Mouse (Mus musculus) lung, embryonic 14.5 days (tissue): ENCODE results near the gene Olfr1487. TPM values are rescaled to one million over a fixed set of nuclear protein-coding genes. Genes with fewer than 3 reads are reported as not detected.
"Not testable (repeated sequence)": the region's sequence is repeated elsewhere in the genome, so short reads cannot be mapped to it uniquely, and the experiment has no call there.

Source experiments
- ATAC-seq: fragments of 200-750 bp; cut with Nextera tagmentation; 2 replicates; pipeline ENCODE4 v1.8.0; 2017; ENCODE audit warnings: mild to moderate bottlenecking, moderate TSS enrichment, moderate library complexity; ENCODE audit not compliant: insufficient read depth
- DNase-seq: peaks from one replicate; pipeline ENCODE4 v3.0.0-alpha.2; 2015
- H3K27ac ChIP-seq: fragments of 300-500 bp; sonication (generic); 2 replicates; pipeline ENCODE4 v1.5.1; 2014; ENCODE audit warnings: low read depth, mild to moderate bottlenecking, moderate library complexity
- H3K27me3 ChIP-seq: fragments of 300-500 bp; sonication (generic); 2 replicates; pipeline ENCODE4 v1.6.1; 2014; ENCODE audit warnings: low read length, control low read depth; ENCODE audit not compliant: insufficient read depth
- H3K36me3 ChIP-seq: fragments of 300-500 bp; sonication (generic); 2 replicates; pipeline ENCODE4 v1.6.1; 2014; ENCODE audit warnings: control low read depth; ENCODE audit not compliant: insufficient read depth
- H3K4me1 ChIP-seq: fragments of 300-500 bp; sonication (generic); 2 replicates; pipeline ENCODE4 v1.6.1; 2014; ENCODE audit warnings: antibody characterized with exemption, control low read depth; ENCODE audit not compliant: insufficient read depth
- H3K4me2 ChIP-seq: fragments of 300-500 bp; sonication (generic); 2 replicates; pipeline ENCODE4 v1.6.1; 2014; ENCODE audit warnings: mild to moderate bottlenecking
- H3K4me3 ChIP-seq: fragments of 300-500 bp; sonication (generic); 2 replicates; pipeline ENCODE4 v1.5.1; 2014; ENCODE audit warnings: low read depth, low read length
- H3K9ac ChIP-seq: fragments of 300-500 bp; sonication (generic); 2 replicates; pipeline ENCODE4 v1.6.1; 2014
- H3K9me3 ChIP-seq: fragments of 300-500 bp; sonication (generic); 2 replicates; pipeline ENCODE4 v1.6.1; 2016; ENCODE audit warnings: low read depth, low read length, control low read depth
- CTCF ChIP-seq: IDR thresholded peaks from 2 replicates; pipeline ENCODE4 v1.5.1; 2016; ENCODE audit warnings: antibody characterized with exemption, low read depth
- WGBS: fragments of 180-500 bp; shearing (Covaris S2); extraction: QIAGEN DNeasy Blood & Tissue Kit; methylation state at CpG from one replicate; pipeline ENCODE4 v1.1.7; 2014; 5-methylcytosine and 5-hydroxymethylcytosine counted together
- microRNA-seq: library from miRNA; unstranded; fragments of <30 nt; microRNA quantifications from one replicate; pipeline ENCODE4, GENCODE M21; 2016; ENCODE audit warnings: borderline number of aligned reads
- polyA plus RNA-seq: library from polyadenylated mRNA; unstranded; fragments of >200 nt; fragmentation: Nextera tagmentation; extraction: Ambion mirVana; gene quantifications from 2 replicates; pipeline ENCODE4 v1.2.1, GENCODE M21; 2014

Gene Olfr1487
- not detected in 2 replicates for polyA plus RNA-seq

DNA sequence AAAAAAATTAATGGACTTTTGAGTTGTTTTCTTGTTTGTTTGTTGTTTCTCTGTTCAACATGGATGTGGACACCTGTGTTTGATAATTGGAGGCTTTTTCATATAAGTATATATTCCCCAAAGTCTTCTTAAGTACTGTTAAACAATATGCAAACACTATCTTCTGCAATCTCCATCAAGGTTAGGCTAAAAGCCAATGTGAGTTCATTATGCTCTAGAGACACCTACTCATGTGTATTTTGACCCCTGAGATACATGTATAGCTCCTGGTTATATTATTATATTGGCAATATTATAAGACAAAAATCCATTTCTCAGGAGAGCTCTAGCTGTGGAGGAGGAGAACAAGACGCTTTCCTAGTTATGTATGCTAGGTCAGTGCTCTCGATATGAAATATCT is at the start of gene Olfr1487:
Gene Olfr1487, plus strand, starts transcription at position 301 of the 400 bp plus-strand sequence.
- not testable (repeated sequence) for ATAC-seq
- WGBS: 89% methylated on average over 2 of the region's 2 CpGs

DNA sequence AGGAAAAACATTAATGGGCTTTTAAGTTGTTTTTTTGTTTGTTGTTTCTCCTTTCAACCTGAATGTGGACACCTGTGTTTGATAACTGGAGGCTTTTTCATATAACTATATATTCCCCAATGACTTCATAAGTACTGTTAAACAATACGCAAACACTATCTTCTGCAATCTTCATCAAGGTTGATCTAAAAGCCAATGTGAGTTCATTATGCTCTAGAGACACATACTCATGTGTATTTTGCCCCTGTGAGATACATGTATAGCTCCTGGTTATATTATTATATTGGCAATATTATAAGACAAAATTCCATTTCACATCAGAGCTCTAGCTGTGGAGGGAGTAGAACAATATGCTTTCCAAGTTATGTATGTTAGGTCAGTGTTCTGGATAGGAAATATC is 34.0 kb upstream of the Olfr1487 start, which contains the start of gene Olfr1484:
Gene Olfr1484, plus strand, starts transcription at position 301 of the 400 bp plus-strand sequence.
- DNase-seq: no peak
- no peak for TF ChIP-seq CTCF
- no peak within 1 kb of the TSS for H3K4me3 ChIP-seq
- H3K4me2 ChIP-seq: no peak within 1 kb of the TSS
- 87% methylated on average over 1 of the region's 1 CpGs for WGBS
- H3K27ac ChIP-seq: no peak within 1 kb of the TSS
- no peaks in the 10 kb centered on the region for H3K9me3 ChIP-seq
- ATAC-seq: no peak
- H3K9ac ChIP-seq: no peak within 1 kb of the TSS
- H3K27me3 ChIP-seq: no peaks in the 10 kb centered on the region
- no peaks in the 10 kb centered on the region for H3K4me1 ChIP-seq
- H3K36me3 ChIP-seq: no peaks in the 10 kb centered on the region

More for the DNA sequence above, at the start of gene Olfr1487:
- not testable (repeated sequence) for DNase-seq, H3K27ac ChIP-seq, H3K36me3 ChIP-seq, H3K27me3 ChIP-seq, H3K4me2 ChIP-seq, H3K4me1 ChIP-seq, H3K9ac ChIP-seq, H3K9me3 ChIP-seq, H3K4me3 ChIP-seq

- DNase-seq (no peak), ATAC-seq (no peak)
- no peak within 1 kb of the TSS for H3K9ac ChIP-seq
- WGBS: 84% methylated on average over 1 of the region's 1 CpGs
- H3K9me3 ChIP-seq: peaks cover under 1% of the 10 kb centered on the region; the same call in 1 of the 2 replicates
- H3K4me2 ChIP-seq: no peak within 1 kb of the TSS
- no peaks in the 10 kb centered on the region for H3K27me3 ChIP-seq
- H3K36me3 ChIP-seq: no peaks in the 10 kb centered on the region
- TF ChIP-seq CTCF: no peak
- H3K4me3 ChIP-seq: no peak within 1 kb of the TSS
- H3K4me1 ChIP-seq: no peaks in the 10 kb centered on the region
- H3K27ac ChIP-seq: no peak within 1 kb of the TSS
These were observed 14.1 kb downstream of the Olfr1487 start, which contains the start of gene Olfr1489 for GRCm38 (mm10) chr19:13631321-13631720. TSS of gene Olfr1489 (plus strand) at chr19:13631621.

GRCm38 (mm10) chr19:13650791-13651190 is 33.6 kb downstream of the Olfr1487 start, which contains the start of gene Olfr1490:
TSS of gene Olfr1490 (plus strand) at chr19:13651091.
- Histone ChIP-seq H3K4me3 (no peak within 1 kb of the TSS), H3K9me3 (no peaks in the 10 kb centered on the region), H3K27ac (no peak within 1 kb of the TSS), H3K27me3 (no peaks in the 10 kb centered on the region), H3K9ac (no peak within 1 kb of the TSS), H3K4me2 (no peak within 1 kb of the TSS), H3K36me3 (no peaks in the 10 kb centered on the region), H3K4me1 (no peaks in the 10 kb centered on the region)
- ATAC-seq (no peak), DNase-seq (no peak)
- WGBS: 58% methylated on average over 1 of the region's 1 CpGs
- no peak for TF ChIP-seq CTCF

Small RNA genes lying within 50 kb of the gene (microRNA-seq; reads per million reads assigned to microRNA genes)
- gene Gm22323: not detected
- gene Gm23931: not detected

Other genes starting within 250 kb of the Olfr1487 start
- not detected in 2 replicates for gene Olfr1469, start 209.5 kb upstream of the Olfr1487 start, polyA plus RNA-seq
- gene Olfr1471, start 174.0 kb upstream of the Olfr1487 start, polyA plus RNA-seq: not detected in 2 replicates
- gene Olfr1472, start 161.3 kb upstream of the Olfr1487 start, polyA plus RNA-seq: not detected in 2 replicates
- gene Olfr1474, start 147.8 kb upstream of the Olfr1487 start, polyA plus RNA-seq: not detected in 2 replicates
- gene Olfr1475, start 137.2 kb upstream of the Olfr1487 start, polyA plus RNA-seq: not detected in 2 replicates
- not detected in 2 replicates for gene Olfr1477, start 116.8 kb upstream of the Olfr1487 start, polyA plus RNA-seq
- not detected in 2 replicates for gene Olfr1480, start 89.5 kb upstream of the Olfr1487 start, polyA plus RNA-seq
- not detected in 2 replicates for gene Olfr1484, start 33.9 kb upstream of the Olfr1487 start, polyA plus RNA-seq
- not detected in 2 replicates for gene Olfr1489, start 14.2 kb downstream of the Olfr1487 start, polyA plus RNA-seq
- gene Olfr1490, start 33.7 kb downstream of the Olfr1487 start, polyA plus RNA-seq: not detected in 2 replicates
- not detected in 2 replicates for gene Olfr1491, start 79.9 kb downstream of the Olfr1487 start, polyA plus RNA-seq
- gene Olfr1493-ps1, start 105.9 kb downstream of the Olfr1487 start, polyA plus RNA-seq: not detected in 2 replicates
- gene Olfr1494, start 122.4 kb downstream of the Olfr1487 start, polyA plus RNA-seq: not detected in 2 replicates
- not detected in 2 replicates for gene Olfr1495, start 147.2 kb downstream of the Olfr1487 start, polyA plus RNA-seq
- not detected in 2 replicates for gene Olfr1496, start 160.5 kb downstream of the Olfr1487 start, polyA plus RNA-seq
- not detected in 2 replicates for gene Olfr1497, start 180.8 kb downstream of the Olfr1487 start, polyA plus RNA-seq
- not detected in 2 replicates for gene Olfr1499, start 202.1 kb downstream of the Olfr1487 start, polyA plus RNA-seq
- gene Olfr1500, start 213.1 kb downstream of the Olfr1487 start, polyA plus RNA-seq: not detected in 2 replicates
- not detected in 2 replicates for gene Olfr1501, start 233.3 kb downstream of the Olfr1487 start, polyA plus RNA-seq
- gene Olfr1502, start 244.4 kb downstream of the Olfr1487 start, polyA plus RNA-seq: not detected in 2 replicates